ENCODE assay signal across 14 mouse cellular contexts in genomic region chr8:48341692-48342091, GRCm38 (mm10).
"Had no signal": no experiment of that assay in that cellular context is flagged by ENCODE, and none has a peak within 500 bp of the region (broad histone marks: within the 10 kb centered on the region; RNA-seq: fewer than 3 reads in every experiment).

No protein-coding gene starts in this region.

- H3K9me3 ChIP-seq: kidney, embryonic 15.5 days; limb, embryonic 12.5 days; lung, embryonic 15.5 days had no signal

- H3K36me3 ChIP-seq: liver, embryonic 13.5 days; lung, embryonic 15.5 days had no signal

- ATAC-seq: intestine, embryonic 16.5 days; liver, postnatal 0 days had no signal

- DNase-seq: kidney, adult 2 months; kidney, postnatal 25 days; liver; liver, embryonic 13.5 days; liver, postnatal 0 days; lung, postnatal 14 days; thymus, postnatal 4 days had no signal

- H3K27me3 ChIP-seq: kidney, embryonic 15.5 days; limb, embryonic 12.5 days; liver, embryonic 13.5 days; lung, embryonic 15.5 days; megakaryocyte, embryonic 14.5 days had no signal

- H3K4me1 ChIP-seq: limb, embryonic 12.5 days; liver, embryonic 13.5 days; lung, embryonic 15.5 days; megakaryocyte, embryonic 14.5 days had no signal

- H3K27ac ChIP-seq: kidney, embryonic 15.5 days; limb, embryonic 12.5 days; liver, embryonic 13.5 days; lung, embryonic 15.5 days; macrophage; stomach, postnatal 0 days had no signal

- H3K4me3 ChIP-seq: kidney, embryonic 15.5 days; limb, embryonic 12.5 days; liver, embryonic 13.5 days; lung, embryonic 15.5 days had no signal

- H3K4me2 ChIP-seq: kidney, embryonic 15.5 days; limb, embryonic 12.5 days; liver, embryonic 13.5 days; lung, embryonic 15.5 days had no signal

- H3K9ac ChIP-seq: kidney, embryonic 15.5 days; limb, embryonic 12.5 days; liver, embryonic 13.5 days; liver, postnatal 0 days; lung, embryonic 15.5 days had no signal
